Mouse (Mus musculus) megakaryocyte, embryonic 14.5 days (primary cell): Measurements from ENCODE around the gene Asb10.

ENCODE experiments used
- FLI1 ChIP-seq: IDR thresholded peaks from 2 replicates; pipeline ENCODE4 v1.6.1; 2012; ENCODE audit warnings: low read length, inconsistent platforms, mixed read lengths
- GATA1 ChIP-seq: IDR thresholded peaks from 3 replicates; pipeline ENCODE4 v1.6.1; 2012; ENCODE audit warnings: mixed read lengths, low read length, inconsistent platforms, borderline replicate concordance

DNA sequence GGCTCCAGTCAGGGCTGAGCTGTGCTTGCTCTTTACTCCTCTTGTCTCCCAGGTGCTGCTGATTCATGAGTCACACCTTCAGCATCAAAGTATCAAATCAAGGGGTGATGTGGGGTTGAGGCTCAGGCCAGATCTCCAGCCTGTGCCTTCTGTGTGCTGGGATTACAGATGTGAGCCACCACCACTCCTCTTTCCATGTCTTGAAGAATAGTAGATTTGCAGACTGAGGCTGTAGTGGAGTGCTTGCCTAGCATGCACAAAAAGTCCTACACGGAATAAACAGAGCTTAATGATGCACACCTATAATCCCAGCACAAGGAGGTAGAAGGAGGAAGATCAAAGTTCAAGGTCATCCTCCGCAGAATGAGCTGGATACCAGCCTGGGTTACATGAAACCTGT is 15.9 kb upstream of the Asb10 start, which contains the start of gene 4931409K22Rik:
- no peak for TF ChIP-seq GATA1
- TF ChIP-seq FLI1, result no peak
